Mouse (Mus musculus) left cerebral cortex, adult 2 months (tissue): ENCODE data around the gene Tenm4. TPM values are rescaled to one million over a fixed set of nuclear protein-coding genes. Genes with fewer than 3 reads are reported as not detected.

Experiments
- DNase-seq, 2 experiments: peaks; one replicate each; pipeline ENCODE4 v3.0.0; 2021 to 2022; ENCODE audit warnings: low spot score in 2 of 2, mixed read lengths in 1 of 2; ENCODE audit errors: extremely low spot score in 1 of 2
- H3K27ac ChIP-seq: fragments of 200-600 bp; 2 replicates; pipeline ENCODE4 v1.8.1; 2022
- H3K4me3 ChIP-seq: fragments of 200-600 bp; 2 replicates; pipeline ENCODE4 v1.8.1; 2022
- CTCF ChIP-seq: fragments of 200-600 bp; IDR thresholded peaks from 2 replicates; pipeline ENCODE4 v1.8.1; 2022; ENCODE audit warnings: antibody characterized with exemption, mild to moderate bottlenecking, moderate library complexity
- intact Hi-C: fragments of 180-260 bp; cut with DNase I; formaldehyde crosslinking; loops from one replicate; pipeline ENCODE4 v1.15.1; 2025
- total RNA-seq, 2 experiments: library from RNA; stranded (reverse); gene quantifications; 2 replicates each; pipeline ENCODE4 v1.2.3; 2021

Tenm4 gene
- total RNA-seq, 2 experiments from 2014 or later: 158 to 160 TPM

GRCm38 (mm10) chr7:96652844-96653243 lies 481.8 kb downstream of the Tenm4 start:
- TF ChIP-seq CTCF: no peak
- intact Hi-C loops: loop anchor here (2.0 kb wide), 1 partner anchor 442 kb away; no protein-coding TSS in a partner anchor
- Histone ChIP-seq H3K27ac (peak overlapping the region; percentile 61), H3K4me3 (no peak overlapping the region)
- no peak for DNase-seq

GRCm38 (mm10) chr7:96654206-96654605 lies 483.2 kb downstream of the Tenm4 start:
- no peak for DNase-seq
- Histone ChIP-seq H3K4me3 (no peak overlapping the region), H3K27ac (no peak overlapping the region)
- TF ChIP-seq CTCF: peak; percentile 30
- intact Hi-C loops: no loop called here

GRCm38 (mm10) chr7:96655096-96655716 lies 484.2 kb downstream of the Tenm4 start:
- Histone ChIP-seq H3K4me3 (no peak overlapping the region), H3K27ac (no peak overlapping the region)
- no peak for DNase-seq
- intact Hi-C loops: no loop called here
- no peak for TF ChIP-seq CTCF

- DNase-seq: no peak
- Histone ChIP-seq H3K4me3 (no peak overlapping the region), H3K27ac (no peak overlapping the region)
- intact Hi-C loops: no loop called here
- TF ChIP-seq CTCF: no peak
Observed at GRCm38 (mm10) chr7:96657101-96657830, 486.2 kb downstream of the Tenm4 start.

GRCm38 (mm10) chr7:96657857-96658580 lies 487.0 kb downstream of the Tenm4 start:
- no peak overlapping the region for H3K4me3 ChIP-seq
- DNase-seq: no peak
- intact Hi-C loops: no loop called here
- no peak for TF ChIP-seq CTCF
- no peak overlapping the region for H3K27ac ChIP-seq

- intact Hi-C loops: no loop called here
- no peak for TF ChIP-seq CTCF
- no peak for DNase-seq
- H3K27ac ChIP-seq: no peak overlapping the region
- H3K4me3 ChIP-seq: no peak overlapping the region
Observed at GRCm38 (mm10) chr7:96660907-96661306, 489.9 kb downstream of the Tenm4 start.

- no peak for TF ChIP-seq CTCF
- intact Hi-C loops: no loop called here
- no peak for DNase-seq
- Histone ChIP-seq H3K4me3 (no peak overlapping the region), H3K27ac (no peak overlapping the region)
Observed at GRCm38 (mm10) chr7:96661352-96662169, 490.5 kb downstream of the Tenm4 start.

GRCm38 (mm10) chr7:96663336-96663735 lies 492.3 kb downstream of the Tenm4 start:
- intact Hi-C loops: no loop called here
- TF ChIP-seq CTCF: no peak
- no peak for DNase-seq
- H3K27ac ChIP-seq: no peak overlapping the region; the same call in 1 of the 2 replicates
- H3K4me3 ChIP-seq: no peak overlapping the region

GRCm38 (mm10) chr7:96666366-96666896 lies 495.4 kb downstream of the Tenm4 start:
- intact Hi-C loops: no loop called here
- no peak for TF ChIP-seq CTCF
- Histone ChIP-seq H3K4me3 (no peak overlapping the region), H3K27ac (no peak overlapping the region)
- no peak for DNase-seq

GRCm38 (mm10) chr7:96667688-96668087 lies 496.6 kb downstream of the Tenm4 start:
- no peak for TF ChIP-seq CTCF
- H3K27ac ChIP-seq: no peak overlapping the region
- intact Hi-C loops: no loop called here
- DNase-seq: no peak
- no peak overlapping the region for H3K4me3 ChIP-seq

GRCm38 (mm10) chr7:96670095-96670494 lies 499.0 kb downstream of the Tenm4 start:
- no peak for TF ChIP-seq CTCF
- no peak for DNase-seq
- Histone ChIP-seq H3K27ac (no peak overlapping the region), H3K4me3 (no peak overlapping the region)
- intact Hi-C loops: loop anchor here (10.0 kb wide), 1 partner anchor 235 kb away; no protein-coding TSS in a partner anchor
